Mouse (Mus musculus) heart, embryonic 12.5 days (tissue): ENCODE data around the gene 1810013L24Rik. TPM values are rescaled to one million over a fixed set of nuclear protein-coding genes. Genes with fewer than 3 reads are reported as not detected.

ENCODE experiments used
- polyA plus RNA-seq: library from polyadenylated mRNA; unstranded; fragments of >200 nt; fragmentation: Nextera tagmentation; extraction: Ambion mirVana; gene quantifications from 2 replicates; pipeline ENCODE4 v1.2.1, GENCODE M21; 2016

Gene 1810013L24Rik
- polyA plus RNA-seq, 1 experiment from 2014 or later, result 24.1 TPM

Other genes with a start within 250 kb of the 1810013L24Rik start
- gene Pmm2, start 192.4 kb upstream of the 1810013L24Rik start, polyA plus RNA-seq, result 43.1 and 43.3 TPM in 2 replicates
- 16.9 TPM in 2 replicates for gene Tmem186, start 192.4 kb upstream of the 1810013L24Rik start, polyA plus RNA-seq
- 95.8 and 102 TPM in 2 replicates for gene Carhsp1, start 157.9 kb upstream of the 1810013L24Rik start, polyA plus RNA-seq
- gene Gm5767, start 149.3 kb upstream of the 1810013L24Rik start, polyA plus RNA-seq, result not detected in 2 replicates
- 17.1 and 21.1 TPM in 2 replicates for gene Usp7, start 37.8 kb upstream of the 1810013L24Rik start, polyA plus RNA-seq